ENCODE assay signal across 22 mouse cellular contexts in the genomic region with DNA sequence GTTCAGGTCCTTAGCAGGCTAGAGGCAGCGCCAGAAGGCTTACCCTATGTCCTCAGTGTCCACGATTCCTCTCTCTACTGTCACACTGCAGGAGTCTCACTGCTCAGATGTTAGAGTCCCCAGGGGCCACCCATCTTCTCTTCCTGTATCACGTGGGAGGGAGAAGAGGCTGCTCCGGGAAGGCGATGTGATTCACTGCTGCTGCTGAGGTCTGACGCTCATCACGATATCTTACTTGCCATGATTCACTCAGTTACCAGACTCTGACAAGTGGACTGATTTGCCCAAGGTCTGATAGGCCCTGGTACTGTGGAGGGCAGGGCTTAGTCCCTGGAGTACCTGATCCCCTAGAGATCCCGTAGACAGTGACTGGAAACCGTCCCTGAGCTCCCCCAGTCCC. TPM values are rescaled to one million over a fixed set of nuclear protein-coding genes. Genes with fewer than 3 reads are reported as not detected.
DNase-seq lines count a peak whose midpoint lies in the region; ATAC-seq and TF ChIP-seq lines count a peak whose summit lies in the region.
"Had no signal": no experiment of that assay in that cellular context is flagged by ENCODE, and none has a peak within 500 bp of the region (broad histone marks: within the 10 kb centered on the region; RNA-seq: fewer than 3 reads in every experiment).

No protein-coding gene starts in this region.

- no peaks in the 10 kb centered on the region for H3K36me3 ChIP-seq in C2C12 (ENCODE audit: control insufficient read depth, insufficient read depth)
- H3K36me3 ChIP-seq in midbrain, postnatal 0 days (ENCODE audit: insufficient read depth, low read length), result no peaks in the 10 kb centered on the region
- H3K36me3 ChIP-seq: embryonic facial prominence, embryonic 13.5 days; heart, embryonic 10.5 days; hindbrain, embryonic 12.5 days; intestine, embryonic 15.5 days had no signal

- H3K79me2 ChIP-seq in C2C12 (ENCODE audit: control insufficient read depth, insufficient read depth), result no peaks in the 10 kb centered on the region

- no peak overlapping the region for H3ac ChIP-seq in C2C12 (ENCODE audit: control insufficient read depth, insufficient read length, low read depth)

- WGBS in midbrain, postnatal 0 days, result 82% methylated on average over 9 of the region's 9 CpGs

- no peaks in the 10 kb centered on the region for H3K79me3 ChIP-seq in C2C12 (ENCODE audit: low read depth)

- peak; percentile 47 for DNase-seq in adrenal gland, postnatal 14 days
- no peak for DNase-seq in adrenal gland, postnatal 10 days
- peak; percentile 53 for DNase-seq in 3T3-L1 (ENCODE audit: low read depth, low spot score)
- DNase-seq in brain, adult 2 months (ENCODE audit: low read depth, low spot score), result peak; percentile 43
- no peak for DNase-seq in midbrain, postnatal 0 days (ENCODE audit: low spot score)
- no peak for DNase-seq in left cerebral cortex, adult 2 months (ENCODE audit: extremely low spot score in 1 of 2, low spot score in 2 of 2)
- no peak for DNase-seq in right cerebral cortex, adult 18-20 months
- DNase-seq: B cell, adult 2 months; cerebellum, adult 11-12 months; cerebellum, adult 9-11 months; cerebellum, postnatal 36 days; gastrocnemius, postnatal 10 days; heart, adult 18-20 months; heart, postnatal 10 days; heart, postnatal 4 days; kidney, adult 18-20 months had no signal

- ATAC-seq in midbrain, postnatal 0 days (ENCODE audit: low FRiP score), result no peak
- ATAC-seq: forebrain, embryonic 13.5 days; intestine, embryonic 15.5 days had no signal

- H3K4me2 ChIP-seq in midbrain, postnatal 0 days (ENCODE audit: low read depth, low read length, poor library complexity, severe bottlenecking), result no peak overlapping the region
- H3K4me2 ChIP-seq: embryonic facial prominence, embryonic 13.5 days; forebrain, embryonic 13.5 days; hindbrain, embryonic 12.5 days; intestine, embryonic 15.5 days had no signal

- no peaks in the 10 kb centered on the region for H3K9me3 ChIP-seq in midbrain, postnatal 0 days (ENCODE audit: low read length)
- H3K9me3 ChIP-seq: embryonic facial prominence, embryonic 13.5 days; forebrain, embryonic 13.5 days; heart, embryonic 10.5 days; hindbrain, embryonic 12.5 days; intestine, embryonic 15.5 days had no signal

- no peaks in the 10 kb centered on the region for H3K27me3 ChIP-seq in C2C12 (ENCODE audit: control insufficient read depth, insufficient read depth, insufficient read length)
- no peaks in the 10 kb centered on the region for H3K27me3 ChIP-seq in midbrain, postnatal 0 days (ENCODE audit: insufficient read depth, low read length)
- H3K27me3 ChIP-seq: embryonic facial prominence, embryonic 13.5 days; forebrain, embryonic 13.5 days; hindbrain, embryonic 12.5 days; intestine, embryonic 15.5 days had no signal

- no peak for TF ChIP-seq CTCF in C2C12 (IDR thresholded peaks at IDR 0.05; ENCODE audit: control insufficient read depth, insufficient read depth, insufficient read length)
- no peak for TF ChIP-seq CTCF in midbrain, postnatal 0 days (IDR thresholded peaks at IDR 0.05)
- TF ChIP-seq CTCF in left cerebral cortex, adult 2 months (IDR thresholded peaks at IDR 0.05), result no peak

- no peak overlapping the region for H3K9ac ChIP-seq in midbrain, postnatal 0 days (replicated peaks; ENCODE audit: low read length, poor library complexity, severe bottlenecking)
- H3K9ac ChIP-seq: embryonic facial prominence, embryonic 13.5 days; forebrain, embryonic 13.5 days; hindbrain, embryonic 12.5 days; intestine, embryonic 15.5 days had no signal

- intact Hi-C loops in left cerebral cortex, adult 2 months (cut with DNase I), result no loop called here

- no peak overlapping the region for H3K27ac ChIP-seq in midbrain, postnatal 0 days (ENCODE audit: low read depth, low read length)
- H3K27ac ChIP-seq in left cerebral cortex, adult 2 months, result no peak overlapping the region
- H3K27ac ChIP-seq: embryonic facial prominence, embryonic 13.5 days; forebrain, embryonic 13.5 days; heart, embryonic 10.5 days; hindbrain, embryonic 12.5 days; intestine, embryonic 15.5 days had no signal

- H3K4me3 ChIP-seq in C2C12 (ENCODE audit: insufficient read depth, poor library complexity, severe bottlenecking), result no peak overlapping the region
- no peak overlapping the region for H3K4me3 ChIP-seq in midbrain, postnatal 0 days (ENCODE audit: low read depth, low read length)
- no peak overlapping the region for H3K4me3 ChIP-seq in left cerebral cortex, adult 2 months
- H3K4me3 ChIP-seq: embryonic facial prominence, embryonic 13.5 days; forebrain, embryonic 13.5 days; heart, embryonic 10.5 days; hindbrain, embryonic 12.5 days; intestine, embryonic 15.5 days had no signal

- H3K4me1 ChIP-seq in midbrain, postnatal 0 days (ENCODE audit: insufficient read depth, low read length), result no peaks in the 10 kb centered on the region
- H3K4me1 ChIP-seq: forebrain, embryonic 13.5 days; hindbrain, embryonic 12.5 days had no signal

TF ChIP-seq in C2C12, 6 proteins besides CTCF, POLR2A, EP300 and RAD21:
- TF ChIP-seq MAX (IDR thresholded peaks at IDR 0.05), result peak; percentile 68
- no peak for TF ChIP-seq MYOD1 (IDR thresholded peaks at IDR 0.05; ENCODE audit: control insufficient read depth, insufficient read length, low read depth)
- peak; percentile 91 for TF ChIP-seq USF1 (IDR thresholded peaks at IDR 0.05; ENCODE audit: low read depth)
TF ChIP-seq in C2C12: peak in this region for 2.

RNA-seq across cellular contexts. Expression of a gene that starts 45.9 kb away (rescaled TPM):
- total RNA-seq in adrenal gland, postnatal 14 days (2021), result 378 and 379 TPM in 2 replicates
- 100 to 1,000 TPM; 391 to 397 TPM for total RNA-seq in adrenal gland, postnatal 10 days (2021)
- polyA plus RNA-seq in C2C12 (2012; fragmentation: generic; extraction: Trizol), result 253 TPM
- 165 and 177 TPM in 2 replicates for total RNA-seq in midbrain, postnatal 0 days (2014; rRNA removed)
- 225 TPM in 2 replicates for polyA plus RNA-seq in midbrain, postnatal 0 days (2015; fragmentation: Nextera tagmentation; extraction: Ambion mirVana)
- total RNA-seq in left cerebral cortex, adult 2 months (2021), result 100 to 1,000 TPM; 166 to 168 TPM

Comparison
In these comparisons a context has a peak if more than half of its experiments do, and no peak if none do; other contexts are left out.
1. DNase-seq: peak in adrenal gland, postnatal 14 days (single experiment), 3T3-L1 (single experiment) and brain, adult 2 months (single experiment); none in adrenal gland, postnatal 10 days (single experiment), midbrain, postnatal 0 days (single experiment), left cerebral cortex, adult 2 months (0 of 2) and right cerebral cortex, adult 18-20 months (single experiment).